Mouse (Mus musculus) T-helper 17 cell (primary cell): Measurements from ENCODE around the gene Rnf126.

Experiments used
- in situ Hi-C, 2 experiments: fragments of 300-600 bp; cut with MboI, MseI; formaldehyde crosslinking; loops; 1 replicate in 1 of 2; 2 replicates in 1 of 2; pipeline ENCODE4 v1.15.1; 2025; ENCODE audit warnings: high pct_unique_total_duplicates in 2 of 2

Gene Rnf126

GRCm38 (mm10) chr10:79766508-79767325 lies at the start of gene Rnf126:
Gene Rnf126 (minus strand): TSS chr10:79766952.
- in situ Hi-C loops = no loop called here

- in situ Hi-C loops = no loop called here
Measured at GRCm38 (mm10) chr10:79815671-79816494, 49.1 kb upstream of the Rnf126 start.

- in situ Hi-C loops = no loop called here
Measured at GRCm38 (mm10) chr10:79814271-79814842, 47.6 kb upstream of the Rnf126 start.

DNA sequence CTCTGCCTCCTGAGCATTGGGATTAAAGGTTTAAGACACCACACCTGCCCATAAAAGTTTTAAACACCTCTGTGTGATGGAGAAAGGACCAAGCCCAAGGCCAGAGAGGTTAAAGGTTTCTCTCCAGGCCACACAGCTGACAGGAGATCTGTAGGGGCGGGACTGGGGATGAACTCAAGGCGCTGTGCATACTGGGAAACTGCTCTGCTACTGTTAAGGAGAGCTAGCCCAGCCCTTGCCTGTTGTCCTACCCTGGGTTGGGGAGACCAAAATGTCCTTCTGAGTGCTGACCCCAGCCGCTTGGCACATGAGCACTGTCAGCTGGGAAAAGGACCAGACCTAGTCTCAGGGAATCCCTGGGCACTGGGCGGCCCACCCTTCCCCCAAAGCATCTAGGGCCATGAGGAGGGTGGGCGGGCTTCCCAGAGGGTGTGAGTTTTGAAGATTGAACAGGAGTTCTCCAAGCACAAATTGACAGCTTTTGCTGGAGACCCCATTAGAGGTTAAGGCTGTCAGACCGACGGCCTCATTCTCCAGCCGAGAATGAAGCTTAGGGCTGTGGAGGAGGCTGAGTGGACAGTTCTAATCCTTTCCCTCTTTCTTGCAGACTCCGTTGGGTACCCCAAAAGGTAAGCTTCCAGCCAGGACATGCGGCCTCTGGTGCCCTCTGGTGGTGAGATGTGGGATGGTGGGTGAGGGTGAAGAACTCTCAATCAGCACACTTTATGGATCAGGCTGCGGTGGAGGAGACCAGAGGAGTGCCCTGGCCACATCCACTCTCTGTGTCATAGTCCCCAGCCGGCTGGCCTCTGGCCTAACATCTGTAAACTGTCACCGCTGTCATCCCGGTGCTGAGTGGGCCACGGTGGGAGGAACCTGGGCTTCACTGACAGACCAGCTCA lies 45.2 kb upstream of the Rnf126 start:
- in situ Hi-C loops = no loop called here

GRCm38 (mm10) chr10:79808728-79809127 lies 42.0 kb upstream of the Rnf126 start:
- in situ Hi-C loops = no loop called here

DNA sequence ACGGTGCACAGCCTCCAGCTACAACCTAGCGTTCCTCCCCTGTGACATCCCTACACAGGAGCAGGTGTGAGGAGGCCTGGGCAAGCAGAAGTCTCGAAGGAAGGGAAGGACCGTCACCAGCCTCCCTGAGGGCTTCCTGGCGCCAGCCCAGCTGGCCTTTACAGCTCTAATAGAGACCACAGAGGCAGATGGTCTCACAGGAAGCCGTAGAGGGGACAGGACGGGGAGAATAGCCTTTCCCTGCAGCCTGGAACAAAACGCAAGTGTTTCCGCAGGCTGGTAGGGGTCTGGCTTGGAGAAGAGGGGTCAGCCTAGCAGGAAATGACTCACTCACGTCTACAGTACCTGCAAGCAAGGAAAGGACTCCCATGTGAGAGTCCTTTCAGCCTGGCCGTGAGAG lies 41.1 kb upstream of the Rnf126 start:
- in situ Hi-C loops = no loop called here

GRCm38 (mm10) chr10:79806972-79807371 lies 40.2 kb upstream of the Rnf126 start:
- in situ Hi-C loops = no loop called here

DNA sequence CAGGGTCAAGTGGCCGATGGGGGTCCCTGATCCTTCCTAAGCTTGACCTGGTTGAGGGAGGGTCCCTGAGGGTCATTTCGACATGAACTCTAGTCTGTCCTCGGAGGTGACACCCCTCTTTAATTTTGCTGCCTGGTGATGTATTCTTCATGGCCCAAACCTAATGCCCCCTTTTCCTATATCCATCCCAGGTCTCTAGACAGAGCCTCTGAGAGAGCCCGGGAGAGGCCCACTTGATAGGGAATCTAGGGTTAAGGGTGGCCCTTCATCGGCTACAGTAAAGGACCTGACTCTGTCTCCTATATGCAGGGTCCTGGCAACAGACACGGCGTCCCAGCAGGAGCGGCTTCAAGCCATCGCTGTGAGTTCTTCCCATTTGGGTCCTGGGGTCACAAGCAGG lies 39.6 kb upstream of the Rnf126 start:
- in situ Hi-C loops = no loop called here

- in situ Hi-C loops = no loop called here
Measured at GRCm38 (mm10) chr10:79805636-79806035, 38.9 kb upstream of the Rnf126 start.

DNA sequence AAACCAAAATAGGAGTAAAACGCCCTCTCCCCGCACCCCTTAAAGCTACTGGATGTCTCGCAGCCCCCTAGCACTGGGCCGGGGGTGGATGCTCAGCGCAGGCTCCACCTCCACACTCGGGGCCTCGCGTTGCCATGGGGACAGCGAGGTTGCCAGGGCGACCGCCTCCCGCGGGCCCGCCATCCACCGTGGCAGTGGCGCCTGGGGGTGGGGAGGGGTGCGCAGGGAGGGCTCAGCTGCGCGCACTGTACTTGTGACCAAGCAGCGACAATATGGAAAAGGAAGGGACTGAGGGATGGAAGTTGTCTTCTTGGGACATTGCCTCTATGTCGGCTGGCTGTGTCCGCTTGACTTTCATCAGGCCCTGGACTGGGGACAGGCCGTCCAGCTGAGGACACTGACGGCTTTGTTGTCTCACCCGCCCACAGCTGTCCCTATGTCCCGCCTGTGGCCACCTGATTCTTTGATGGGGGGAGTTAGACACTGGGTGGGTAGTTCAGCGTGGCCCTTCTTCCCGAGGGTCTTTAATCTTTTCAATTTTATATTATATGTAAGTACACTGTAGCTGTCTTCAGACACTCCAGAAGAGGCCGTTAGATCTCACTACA lies 37.1 kb upstream of the Rnf126 start:
- in situ Hi-C loops = no loop called here

DNA sequence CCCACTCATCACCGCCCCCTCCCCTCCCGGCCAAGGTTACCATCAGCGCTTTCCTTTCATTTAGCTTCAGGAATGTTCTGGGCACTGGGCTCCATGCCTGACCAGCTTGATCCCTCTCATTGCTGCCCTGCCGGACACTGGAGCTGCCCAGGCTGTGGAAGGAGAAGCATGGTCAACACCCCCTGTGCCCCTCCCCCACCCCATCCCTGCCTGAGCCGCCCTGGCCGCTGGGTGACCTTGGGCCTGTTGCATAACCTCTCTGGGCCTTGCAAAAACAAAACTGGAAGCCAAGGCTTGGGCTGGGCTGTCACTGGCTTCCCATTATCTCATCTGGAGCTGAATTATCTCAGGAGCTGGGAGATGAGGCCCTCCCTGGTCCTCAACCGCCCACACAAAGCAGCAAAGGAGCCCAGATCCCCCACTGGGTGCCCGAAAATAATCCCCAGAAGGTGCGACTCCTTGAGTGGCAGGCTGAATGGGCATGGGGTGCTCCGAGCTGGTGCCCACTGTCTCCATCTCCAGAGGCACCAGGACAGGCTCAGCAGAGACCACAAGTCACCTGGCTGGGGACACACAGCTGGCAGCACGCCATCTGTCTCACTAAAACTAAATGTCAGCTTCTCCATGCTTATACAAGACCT lies 35.7 kb upstream of the Rnf126 start:
- in situ Hi-C loops = no loop called here

- in situ Hi-C loops = no loop called here
Measured at GRCm38 (mm10) chr10:79801837-79802236, 35.1 kb upstream of the Rnf126 start.

DNA sequence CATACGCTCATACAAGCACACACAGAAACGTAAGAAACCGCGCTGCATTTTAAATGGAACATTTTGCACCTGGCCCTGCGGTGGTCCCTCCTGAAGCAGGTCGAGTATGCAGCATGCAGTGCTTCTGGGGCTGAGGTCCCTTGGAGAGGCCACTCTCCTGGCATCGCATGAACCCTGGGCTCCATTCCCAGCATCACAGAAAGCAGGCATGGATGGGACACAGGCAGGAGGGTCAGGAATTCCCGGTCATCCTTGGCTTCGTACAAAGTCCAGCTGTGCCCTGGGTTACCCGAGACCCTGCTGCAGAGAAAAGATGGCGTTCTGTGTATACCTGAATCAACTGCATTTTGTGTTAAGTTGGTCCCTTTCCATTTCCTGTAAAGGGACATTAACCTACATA lies 33.8 kb upstream of the Rnf126 start:
- in situ Hi-C loops = no loop called here

DNA sequence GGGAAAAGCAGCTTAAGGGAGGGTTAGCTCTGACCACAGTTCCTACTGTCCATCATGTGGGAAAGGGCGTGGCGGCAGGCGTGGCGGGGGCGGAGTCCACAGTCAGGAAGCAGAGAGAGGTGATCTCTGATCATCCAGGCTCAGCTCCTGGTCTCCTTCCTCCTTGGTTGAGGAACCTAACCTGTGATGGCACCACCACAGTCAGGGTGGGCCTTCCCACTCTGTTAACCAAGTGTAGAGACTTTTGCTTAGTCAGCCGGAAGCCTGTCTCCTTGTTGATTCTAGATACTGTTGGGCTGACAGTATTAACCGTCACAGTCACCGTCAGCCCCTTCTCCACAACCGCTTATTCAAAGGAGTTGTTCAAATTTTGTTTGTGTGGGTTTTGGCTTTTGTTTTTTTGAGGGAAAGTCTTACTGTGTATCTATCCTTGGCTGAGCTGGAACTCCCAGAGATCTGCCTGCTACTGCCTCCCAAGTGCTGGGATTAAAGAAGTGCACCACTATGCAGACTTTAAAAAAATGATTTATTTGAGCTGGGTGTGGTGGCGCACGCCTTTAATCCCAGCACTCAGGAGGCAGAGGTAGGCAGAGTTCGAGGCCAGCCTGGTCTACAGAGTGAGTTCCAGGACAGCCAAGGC lies 31.7 kb upstream of the Rnf126 start:
- in situ Hi-C loops = no loop called here

DNA sequence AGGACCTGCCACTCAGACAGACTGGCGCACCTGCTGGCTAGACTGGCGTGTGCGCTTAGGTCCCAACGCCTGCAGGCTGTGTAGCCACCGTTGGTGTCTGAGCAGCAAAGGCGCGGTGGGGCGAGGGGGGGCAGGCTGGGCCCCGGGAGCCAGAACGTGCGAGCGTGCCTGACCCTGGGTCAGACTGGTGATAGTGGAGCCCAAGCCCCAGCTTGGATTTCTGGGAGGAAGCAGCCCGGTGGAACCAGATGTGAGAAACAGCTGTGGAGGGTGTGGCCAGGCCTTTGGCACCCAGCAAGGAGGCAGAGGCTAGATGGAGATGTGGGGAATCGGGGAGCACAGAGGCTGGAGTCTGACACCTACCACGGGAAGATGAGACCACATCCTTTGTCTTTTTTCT lies 30.6 kb upstream of the Rnf126 start:
- in situ Hi-C loops = no loop called here

- in situ Hi-C loops = no loop called here
Measured at GRCm38 (mm10) chr10:79795905-79796304, 29.2 kb upstream of the Rnf126 start.

DNA sequence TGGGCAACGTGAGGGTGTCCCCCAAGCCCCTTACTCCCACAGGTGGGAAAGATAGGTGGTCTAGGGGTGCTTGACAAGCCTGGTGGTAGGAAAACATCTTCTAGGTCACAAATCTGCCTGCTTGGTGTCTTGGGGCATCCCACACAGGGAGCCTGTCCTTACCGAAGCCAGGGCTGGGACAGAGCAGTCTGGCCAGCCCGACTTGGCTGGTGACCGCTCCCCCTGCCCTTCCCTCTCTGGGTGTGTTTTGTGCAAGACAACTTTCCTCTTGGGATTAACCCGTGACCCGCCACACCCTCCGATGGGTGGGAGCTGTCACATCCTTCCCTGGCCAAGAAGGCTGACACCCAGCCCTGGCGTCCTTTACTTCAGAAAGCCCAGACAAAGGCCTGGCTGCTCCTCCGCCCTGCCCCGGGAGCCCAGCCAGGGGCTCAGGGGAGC lies 27.8 kb upstream of the Rnf126 start:
- in situ Hi-C loops = no loop called here

DNA sequence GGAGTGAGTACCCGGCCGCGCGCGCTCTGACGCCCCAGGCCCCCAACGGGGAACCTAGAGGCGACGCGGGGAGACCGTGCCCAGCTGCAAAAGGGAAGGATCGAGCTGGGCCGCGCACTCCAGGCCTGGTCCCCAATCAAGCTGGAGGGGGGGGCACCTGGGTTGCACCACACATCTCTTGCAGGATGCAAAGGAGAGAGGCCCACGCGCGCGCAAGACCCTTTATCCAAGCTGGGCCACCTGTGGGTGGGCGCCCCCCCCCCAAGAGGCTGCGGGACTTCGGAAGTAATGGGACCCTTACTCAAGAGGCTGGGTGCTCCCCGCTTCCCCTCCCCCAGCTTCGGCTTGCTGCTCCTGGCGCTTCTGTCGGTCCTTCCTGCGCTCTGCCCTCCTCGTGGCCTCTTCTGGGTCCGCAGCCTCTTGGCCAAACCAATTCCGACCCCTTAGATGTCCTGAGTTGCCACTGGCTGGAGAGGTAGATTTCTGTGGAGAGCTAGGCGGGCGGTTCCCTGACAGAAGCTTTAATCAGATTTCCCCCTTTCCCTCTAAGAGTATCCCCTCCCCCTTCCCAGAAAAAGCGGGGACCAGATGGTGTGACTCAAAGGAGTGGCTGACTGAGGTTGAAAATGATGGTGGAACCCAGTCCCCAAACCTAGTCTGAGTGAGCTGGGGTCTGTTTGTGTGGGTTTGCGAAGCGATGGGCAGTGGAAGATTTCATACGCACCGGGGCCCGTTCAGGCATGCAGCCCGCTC lies 27.2 kb upstream of the Rnf126 start:
- in situ Hi-C loops = no loop called here

GRCm38 (mm10) chr10:79793051-79793737 lies 26.4 kb upstream of the Rnf126 start, which contains the start of gene Palm:
Gene Palm (plus strand): TSS chr10:79793572.
- in situ Hi-C loops = no loop called here
